Mouse (Mus musculus) layer of hippocampus, adult 18-20 months (tissue): ENCODE data around the gene Fam71a. TPM values are rescaled to one million over a fixed set of nuclear protein-coding genes. Genes with fewer than 3 reads are reported as not detected.
"Not testable (repeated sequence)": the region's sequence is repeated elsewhere in the genome, so short reads cannot be mapped to it uniquely, and the experiment has no call there.

Experiments
- DNase-seq, 2 experiments: peaks; one replicate each; pipeline ENCODE4 v3.0.0; 2022; ENCODE audit warnings: low spot score in 2 of 2
- total RNA-seq, 2 experiments: library from RNA; stranded (reverse); gene quantifications; 2 replicates each; pipeline ENCODE4 v1.2.3; 2021

Fam71a gene
- total RNA-seq, 2 experiments from 2014 or later = not detected

DNA sequence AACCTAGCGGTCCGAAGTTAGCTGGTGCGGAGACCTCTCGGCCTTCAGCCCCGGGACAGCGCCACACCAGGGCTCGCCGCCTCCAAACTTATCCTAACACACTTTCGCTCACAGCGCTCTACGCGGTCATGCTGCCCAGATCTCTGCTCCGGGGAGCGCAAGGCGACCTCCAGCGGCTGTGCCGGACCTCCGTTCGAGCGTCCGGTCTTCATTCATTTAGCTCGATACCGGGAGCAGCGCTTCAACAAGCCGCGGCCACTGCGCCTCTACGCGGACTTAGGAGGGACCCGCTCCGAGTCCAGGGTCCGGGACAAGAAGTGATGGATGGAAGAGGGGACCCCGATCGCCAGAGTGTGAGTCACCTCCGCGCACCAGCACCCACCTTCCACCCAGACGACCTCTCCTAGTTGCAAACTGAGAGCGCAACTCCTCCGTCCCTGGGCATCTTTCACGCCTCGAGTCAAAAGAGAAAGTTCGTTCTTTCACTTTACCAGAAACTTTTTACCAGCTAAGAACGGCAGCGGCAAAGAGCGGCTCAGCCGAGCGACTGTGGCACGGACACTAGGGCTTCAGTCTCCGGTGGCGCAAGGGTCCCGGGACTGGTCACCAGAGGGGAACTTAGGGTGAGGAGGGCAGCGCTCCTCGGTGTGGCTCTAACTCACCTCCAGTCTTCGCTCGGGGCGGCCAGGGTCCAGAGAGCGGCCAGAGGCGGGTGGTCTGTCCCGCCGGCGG lies 18.0 kb upstream of the Fam71a start:
- DNase-seq = no peak

DNA sequence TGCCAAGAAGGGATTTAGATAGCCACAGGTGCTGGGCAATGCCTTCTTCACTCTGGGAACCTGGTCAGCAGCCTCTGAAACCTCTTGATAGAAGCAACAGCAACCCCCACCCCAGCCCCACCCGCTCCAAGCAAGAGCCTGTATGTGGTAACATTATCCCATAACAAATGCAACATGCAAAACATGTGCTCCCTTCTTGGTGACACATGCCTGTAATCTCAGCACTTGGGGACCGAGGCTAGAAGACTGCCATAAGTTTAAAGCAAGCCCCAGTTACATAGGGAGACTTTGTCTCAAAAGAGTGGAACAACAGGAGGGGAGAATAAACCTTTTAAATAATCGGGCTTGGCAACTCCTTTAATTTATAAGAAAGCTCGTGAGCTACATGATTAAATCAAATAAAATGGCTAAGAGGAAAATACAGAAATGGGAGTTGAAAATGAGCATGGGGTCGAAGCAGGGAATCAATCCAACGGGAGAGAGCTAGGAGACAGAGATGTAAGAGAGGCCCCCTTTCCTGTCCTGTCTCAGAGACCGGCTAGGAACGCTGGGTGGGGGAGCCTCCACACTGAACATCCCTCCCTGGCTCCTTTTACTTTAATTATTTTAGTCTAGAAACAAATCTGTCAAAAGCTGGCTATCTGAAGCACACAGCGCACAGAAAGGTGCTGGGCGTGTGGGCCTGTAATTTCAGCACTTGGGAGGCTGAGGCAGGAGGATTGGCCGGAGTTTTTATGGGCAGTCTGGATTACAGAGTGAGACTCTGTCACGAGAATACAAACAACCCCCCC lies 17.0 kb upstream of the Fam71a start:
- DNase-seq = no peak

DNA sequence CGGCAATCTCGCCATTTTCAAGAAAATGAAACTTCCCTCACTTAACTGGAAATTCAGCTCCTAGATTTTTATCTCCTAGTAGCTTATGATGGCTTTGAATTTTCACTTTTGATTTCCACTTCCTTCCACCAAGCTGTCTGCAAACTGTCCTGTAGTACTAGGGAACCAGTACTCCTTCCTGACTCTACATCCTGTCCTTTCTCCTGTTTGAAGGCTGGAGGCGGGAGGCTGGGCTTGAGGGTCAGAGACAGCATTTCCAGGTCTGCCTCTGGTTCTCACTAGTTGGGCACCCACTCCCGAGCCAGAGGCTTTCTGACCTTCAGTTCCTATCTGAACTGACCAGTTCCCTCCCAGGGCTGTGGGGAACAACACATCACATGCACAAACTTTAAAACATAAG lies 15.8 kb upstream of the Fam71a start:
- DNase-seq = no peak

- DNase-seq = no peak
Observed at GRCm38 (mm10) chr1:191179846-191180245, 15.2 kb upstream of the Fam71a start.

- DNase-seq = no peak
Observed at GRCm38 (mm10) chr1:191178511-191179188, 14.0 kb upstream of the Fam71a start.

GRCm38 (mm10) chr1:191176887-191177286 lies 12.3 kb upstream of the Fam71a start:
- DNase-seq = no peak

- DNase-seq = peak in 1 of 2 experiments; percentile 51
Observed at GRCm38 (mm10) chr1:191172487-191172886, 7.9 kb upstream of the Fam71a start.

DNA sequence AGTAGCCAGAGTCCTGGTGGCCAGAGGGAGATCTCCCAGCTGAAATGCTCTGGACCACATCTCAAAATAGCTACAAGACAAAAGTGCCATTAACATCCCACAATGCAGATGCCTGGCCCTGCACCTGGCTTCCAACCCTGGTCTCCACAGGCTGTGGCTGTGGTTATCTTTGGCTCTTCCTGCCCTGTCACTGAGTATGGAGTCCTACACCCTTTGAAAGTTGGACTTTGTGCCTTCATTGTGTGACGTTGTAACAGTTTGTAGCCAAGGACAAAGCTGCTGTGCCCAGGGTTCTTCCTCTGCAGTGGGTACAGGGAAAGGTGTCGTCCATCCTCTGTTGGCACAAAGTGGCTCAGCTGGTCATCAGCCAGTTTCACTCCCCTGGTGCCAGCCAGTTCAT lies 5.8 kb upstream of the Fam71a start:
- no peak for DNase-seq

- DNase-seq = no peak
Observed at GRCm38 (mm10) chr1:191166189-191166588, 1.6 kb upstream of the Fam71a start.

GRCm38 (mm10) chr1:191154314-191154713 lies 10.3 kb downstream of the Fam71a start:
- no peak for DNase-seq

DNA sequence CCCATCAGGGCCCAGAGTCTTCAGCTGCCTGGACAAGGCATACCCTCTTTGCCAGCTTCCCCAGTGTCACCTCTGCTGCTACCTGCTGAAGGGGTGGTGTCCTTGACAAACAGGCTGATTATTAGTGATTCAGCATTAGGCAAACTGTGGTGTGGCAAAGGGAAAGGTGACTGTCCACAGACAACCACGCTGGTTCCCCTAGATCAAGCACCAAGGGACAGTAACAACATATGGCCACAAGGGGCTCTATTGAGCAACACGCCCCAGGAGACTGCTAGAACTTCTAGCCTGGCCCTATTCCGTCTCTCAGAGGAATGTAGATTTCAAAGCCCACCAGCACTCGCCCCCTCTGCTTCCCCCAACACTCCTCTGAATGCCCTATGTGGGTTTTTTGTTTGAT lies 11.6 kb downstream of the Fam71a start:
- peak in 1 of 2 experiments; percentile 51 for DNase-seq

- no peak for DNase-seq
Observed at GRCm38 (mm10) chr1:191150924-191151605, 13.6 kb downstream of the Fam71a start.

DNA sequence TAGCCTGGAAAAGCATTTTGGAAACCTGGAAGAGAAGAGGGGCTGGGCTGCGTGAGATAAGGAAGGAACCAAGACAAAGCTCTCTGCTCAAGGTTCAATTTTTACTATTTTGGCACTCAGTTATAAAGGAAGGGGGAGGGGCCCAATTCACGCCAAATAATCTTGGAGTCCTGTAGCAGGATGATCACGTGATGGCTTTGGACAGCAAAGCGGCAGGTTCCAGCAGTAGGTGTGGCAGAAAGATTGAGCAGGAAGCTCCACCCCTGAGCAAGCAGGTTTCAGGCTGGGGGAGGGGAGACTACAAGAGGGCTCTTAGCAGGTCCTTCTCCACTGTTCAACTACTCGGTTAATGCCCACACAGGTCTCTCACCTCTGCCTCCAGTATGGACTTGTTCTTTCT lies 15.1 kb downstream of the Fam71a start:
- DNase-seq = not testable (repeated sequence)

- DNase-seq = no peak
Observed at GRCm38 (mm10) chr1:191140983-191141382, 23.6 kb downstream of the Fam71a start.

GRCm38 (mm10) chr1:191138874-191139495 lies 25.6 kb downstream of the Fam71a start:
- DNase-seq = no peak

- DNase-seq = no peak
Observed at GRCm38 (mm10) chr1:191138436-191138835, 26.2 kb downstream of the Fam71a start.

DNA sequence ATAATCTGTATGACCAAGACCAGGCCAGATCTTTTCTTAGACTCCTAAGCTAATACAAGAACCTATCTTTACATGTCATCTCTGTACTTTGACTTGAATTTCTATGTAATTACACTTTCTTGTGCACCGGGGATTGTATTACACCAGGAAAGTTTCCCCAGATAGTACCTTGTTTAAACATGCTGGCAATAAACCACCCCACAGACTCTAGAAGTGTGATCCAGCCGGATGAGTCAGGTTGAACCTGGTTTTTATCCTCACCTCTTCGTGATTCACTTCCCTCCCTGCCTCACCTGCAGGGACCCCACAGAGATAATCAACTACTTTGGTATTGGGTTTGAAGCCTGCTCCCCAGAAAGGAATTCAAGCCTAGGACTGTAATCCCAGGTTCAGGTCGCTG lies 29.2 kb downstream of the Fam71a start:
- DNase-seq = no peak

DNA sequence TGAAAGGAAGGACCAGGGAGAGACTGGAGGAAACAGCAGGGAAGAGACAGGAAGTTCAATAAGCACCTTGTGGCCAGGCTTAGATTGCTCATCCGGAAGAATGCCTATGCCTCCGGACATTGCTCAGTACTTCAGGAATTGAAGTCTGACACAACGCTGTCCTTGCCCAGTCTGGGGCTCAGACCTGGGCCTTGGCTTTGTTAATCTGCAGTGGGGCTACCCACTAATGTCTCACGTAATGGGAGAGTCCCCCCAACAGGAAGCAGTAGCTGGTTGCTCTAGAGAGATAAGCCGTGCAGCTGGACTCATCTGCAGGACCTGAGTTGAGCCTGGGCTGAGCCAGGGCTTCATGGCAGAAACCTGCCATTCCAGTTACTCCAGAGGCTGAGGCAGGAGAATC lies 31.7 kb downstream of the Fam71a start:
- no peak for DNase-seq

GRCm38 (mm10) chr1:191132240-191132639 lies 32.4 kb downstream of the Fam71a start:
- DNase-seq = no peak

- no peak for DNase-seq
Observed at GRCm38 (mm10) chr1:191131692-191132091, 32.9 kb downstream of the Fam71a start.
